Mouse (Mus musculus): ENCODE measurements around the gene Cxcl2. TPM values are rescaled to one million over a fixed set of nuclear protein-coding genes. Genes with fewer than 3 reads are reported as not detected.
A peak's percentile ranks its signal among the peaks of the same experiment; 100 is the strongest.

Gene Cxcl2
- polyA plus RNA-seq, 1 experiment from 2014 or later: not detected

DNA sequence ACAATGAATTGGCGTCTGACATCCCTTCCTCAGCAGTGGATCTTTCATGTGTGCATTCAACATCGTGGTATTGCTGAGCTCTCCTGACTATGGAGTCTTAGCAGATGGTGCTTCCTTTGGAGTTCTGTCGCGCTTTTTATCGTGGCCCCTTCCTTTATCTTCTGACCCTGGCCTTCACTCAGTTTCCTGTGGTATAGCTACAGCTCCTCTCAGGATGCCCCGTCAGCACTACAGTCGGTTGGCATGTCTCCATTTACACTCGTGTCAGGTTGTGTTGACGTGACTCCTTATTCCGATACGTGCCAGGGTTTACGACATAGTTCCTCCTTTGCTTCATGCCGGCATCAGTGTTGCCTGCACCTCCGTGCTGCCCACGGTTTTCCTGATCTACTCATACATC is 45.8 kb downstream of the Cxcl2 start:
- WGBS: 82% methylated on average over 15 of the region's 15 CpGs
- no peak overlapping the region for H3K4me2 ChIP-seq
- H3K27me3 ChIP-seq: no peaks in the 10 kb centered on the region
- 0 out of 2 replicates have a peak, but pooled peaks cover 3% of the 10 kb centered on the region for H3K36me3 ChIP-seq
- no peak for ATAC-seq (ENCODE audit: low FRiP score, low read depth)
- H3K27ac ChIP-seq (replicated peaks): no peak overlapping the region
- H3K9me3 ChIP-seq: no peaks in the 10 kb centered on the region
- H3K9ac ChIP-seq: no peak overlapping the region
- no peaks in the 10 kb centered on the region for H3K4me1 ChIP-seq (replicated peaks)
- no peak overlapping the region for H3K4me3 ChIP-seq

DNA sequence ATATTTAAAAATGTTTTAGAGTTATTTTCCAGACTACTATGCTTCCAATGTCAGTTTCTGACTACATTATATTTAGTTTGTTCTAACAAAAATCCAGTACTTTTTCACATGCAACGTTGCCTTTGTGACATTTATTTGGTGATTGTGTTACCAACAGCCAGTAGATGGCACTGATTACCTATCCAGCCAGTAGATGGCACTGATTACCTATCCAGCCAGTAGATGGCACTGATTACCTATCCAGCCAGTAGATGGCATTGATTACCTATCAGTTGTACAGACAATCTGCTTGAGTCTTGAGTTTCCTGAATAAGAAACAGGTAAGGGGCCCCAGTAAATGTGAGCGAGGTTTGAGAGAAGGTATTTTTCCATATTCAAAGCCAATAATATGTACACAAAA is 47.8 kb downstream of the Cxcl2 start:
- Histone ChIP-seq H3K4me1 (replicated peaks) (no peaks in the 10 kb centered on the region), H3K36me3 (0 out of 2 replicates have a peak, but pooled peaks cover 3% of the 10 kb centered on the region), H3K27me3 (no peaks in the 10 kb centered on the region), H3K9ac (no peak overlapping the region), H3K27ac (replicated peaks) (no peak overlapping the region), H3K4me2 (no peak overlapping the region), H3K9me3 (no peaks in the 10 kb centered on the region), H3K4me3 (no peak overlapping the region)
- 29% methylated on average over 2 of the region's 2 CpGs for WGBS
- peak; percentile 86 for ATAC-seq (ENCODE audit: low FRiP score, low read depth)

DNA sequence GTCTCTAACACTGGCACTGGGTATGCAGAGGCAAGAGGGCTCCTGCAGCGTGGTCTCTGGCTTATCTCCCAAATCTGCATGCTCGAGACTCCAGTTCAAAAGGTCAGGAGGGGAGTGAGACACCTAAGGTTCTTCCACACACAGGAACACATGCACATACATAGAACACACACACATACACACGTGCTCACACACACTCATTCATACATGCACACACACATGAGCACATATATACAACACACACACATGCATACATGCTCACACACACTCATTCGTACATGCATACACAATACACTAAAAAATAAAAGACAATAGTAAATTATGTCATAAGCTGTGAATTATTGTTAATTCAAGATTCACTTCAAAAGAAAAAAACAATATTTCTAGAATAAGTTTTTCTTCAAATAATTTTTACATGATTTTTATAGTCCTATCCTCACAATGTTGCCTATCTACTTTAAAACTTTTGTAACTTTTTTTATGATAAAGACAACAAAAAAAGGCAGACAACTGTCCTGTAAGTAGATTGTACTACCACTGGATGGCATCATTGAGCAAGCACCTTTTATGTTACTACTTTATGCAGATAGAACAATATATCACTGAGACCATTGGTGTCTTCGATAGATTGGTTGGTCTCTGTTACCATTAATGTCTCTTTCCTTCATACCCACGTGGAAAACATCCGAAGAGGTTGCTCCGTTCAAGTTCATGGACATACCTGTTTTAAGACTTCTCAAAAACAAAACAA is 49.2 kb downstream of the Cxcl2 start:
- H3K9ac ChIP-seq: no peak overlapping the region
- no peak overlapping the region for H3K27ac ChIP-seq (replicated peaks)
- 84% methylated on average over 8 of the region's 8 CpGs for WGBS
- no peaks in the 10 kb centered on the region for H3K27me3 ChIP-seq
- no peak overlapping the region for H3K4me3 ChIP-seq
- no peak overlapping the region for H3K4me2 ChIP-seq
- no peaks in the 10 kb centered on the region for H3K9me3 ChIP-seq
- H3K4me1 ChIP-seq (replicated peaks): no peaks in the 10 kb centered on the region
- ATAC-seq (ENCODE audit: low FRiP score, low read depth): no peak
- 0 out of 2 replicates have a peak, but pooled peaks cover 3% of the 10 kb centered on the region for H3K36me3 ChIP-seq

Other genes with a start within 250 kb of the Cxcl2 start
- gene Cxcl5, start 144.5 kb upstream of the Cxcl2 start, polyA plus RNA-seq (2015; fragmentation: Nextera tagmentation; extraction: Ambion mirVana): 0.22 and 0.31 TPM in 2 replicates
- gene Ppbp, start 135.4 kb upstream of the Cxcl2 start, polyA plus RNA-seq (2015; fragmentation: Nextera tagmentation; extraction: Ambion mirVana): 1.4 and 1.9 TPM in 2 replicates
- 43.0 and 61.1 TPM in 2 replicates for gene Pf4, start 131.4 kb upstream of the Cxcl2 start, polyA plus RNA-seq (2015; fragmentation: Nextera tagmentation; extraction: Ambion mirVana)
- gene Cxcl3, start 117.8 kb upstream of the Cxcl2 start, polyA plus RNA-seq (2015; fragmentation: Nextera tagmentation; extraction: Ambion mirVana): 0.19 and 0.31 TPM in 2 replicates
- gene Cxcl15, start 109.3 kb upstream of the Cxcl2 start, polyA plus RNA-seq (2015; fragmentation: Nextera tagmentation; extraction: Ambion mirVana): not detected in 2 replicates
- gene Cxcl1, start 12.6 kb upstream of the Cxcl2 start, polyA plus RNA-seq (2015; fragmentation: Nextera tagmentation; extraction: Ambion mirVana): 0.35 and 0.55 TPM in 2 replicates
- gene Mthfd2l, start 27.2 kb downstream of the Cxcl2 start, polyA plus RNA-seq (2015; fragmentation: Nextera tagmentation; extraction: Ambion mirVana): 61.7 and 68.1 TPM in 2 replicates
- gene Epgn, start 123.6 kb downstream of the Cxcl2 start, polyA plus RNA-seq (2015; fragmentation: Nextera tagmentation; extraction: Ambion mirVana): 0.12 and 0.19 TPM in 2 replicates
- 0.04 TPM in 1 of 2 replicates, not detected in the other for gene Ereg, start 170.8 kb downstream of the Cxcl2 start, polyA plus RNA-seq (2015; fragmentation: Nextera tagmentation; extraction: Ambion mirVana)
- gene Areg, start 235.7 kb downstream of the Cxcl2 start, polyA plus RNA-seq (2015; fragmentation: Nextera tagmentation; extraction: Ambion mirVana): 0.36 and 0.60 TPM in 2 replicates

Measured in hindbrain, embryonic 15.5 days (tissue).